34 mouse cellular contexts compared by ENCODE assay signal in genomic region chr3:89106881-89107280, GRCm38 (mm10). TPM values are rescaled to one million over a fixed set of nuclear protein-coding genes. Genes with fewer than 3 reads are reported as not detected.
"Had no signal": no experiment of that assay in that cellular context is flagged by ENCODE, and none has a peak within 500 bp of the region (broad histone marks: within the 10 kb centered on the region; RNA-seq: fewer than 3 reads in every experiment).

No protein-coding gene starts in this region.

- H3K4me3 ChIP-seq: heart, adult 2 months; heart, embryonic 13.5 days; heart, embryonic 15.5 days; hindbrain, embryonic 13.5 days; hindbrain, embryonic 15.5 days; layer of hippocampus, adult 2 months; left cerebral cortex, adult 2 months; limb, embryonic 10.5 days; limb, embryonic 12.5 days had no signal

- H3K27me3 ChIP-seq: heart, embryonic 13.5 days; heart, embryonic 15.5 days; hindbrain, embryonic 13.5 days; hindbrain, embryonic 15.5 days; limb, embryonic 12.5 days had no signal

- DNase-seq: gastrocnemius, postnatal 14 days; gastrocnemius, postnatal 36 days; heart, adult 11 months; heart, adult 2 months; heart, postnatal 14 days; heart, postnatal 36 days; kidney, adult 11 months; kidney, adult 2 months; kidney, adult 9 months; kidney, postnatal 10 days; kidney, postnatal 25 days; kidney, postnatal 4 days; liver had no signal

- ATAC-seq: hindbrain, postnatal 0 days; intestine, embryonic 16.5 days had no signal

- H3K27ac ChIP-seq: heart, adult 2 months; heart, embryonic 13.5 days; heart, embryonic 15.5 days; hindbrain, embryonic 13.5 days; hindbrain, embryonic 15.5 days; hindbrain, postnatal 0 days; layer of hippocampus, adult 2 months; left cerebral cortex, adult 2 months; limb, embryonic 10.5 days; limb, embryonic 12.5 days had no signal

- H3K9me3 ChIP-seq: heart, embryonic 13.5 days; heart, embryonic 15.5 days; hindbrain, embryonic 13.5 days; hindbrain, embryonic 15.5 days; limb, embryonic 10.5 days; limb, embryonic 12.5 days had no signal

- H3K9ac ChIP-seq: heart, embryonic 13.5 days; heart, embryonic 15.5 days; hindbrain, embryonic 13.5 days; hindbrain, embryonic 15.5 days; limb, embryonic 12.5 days had no signal

- H3K36me3 ChIP-seq: heart, embryonic 13.5 days; heart, embryonic 15.5 days; hindbrain, embryonic 13.5 days; hindbrain, embryonic 15.5 days; limb, embryonic 10.5 days; limb, embryonic 12.5 days had no signal

- H3K4me2 ChIP-seq: heart, embryonic 11.5 days; heart, embryonic 13.5 days; heart, embryonic 15.5 days; hindbrain, embryonic 13.5 days; hindbrain, embryonic 15.5 days; limb, embryonic 12.5 days; liver, embryonic 11.5 days had no signal

- H3K4me1 ChIP-seq: limb, embryonic 12.5 days had no signal

RNA-seq across cellular contexts. Expression of gene Gm43738, which starts 6.0 kb away (rescaled TPM):
- total RNA-seq: gastrocnemius, adult 18-20 months; gastrocnemius, adult 8-10 months; gastrocnemius, postnatal 14 days; gastrocnemius, postnatal 36 days; heart, adult 2 months; heart, postnatal 14 days; heart, postnatal 36 days; hematopoietic stem cell, adult 5-6 weeks; hindbrain, postnatal 0 days; layer of hippocampus, postnatal 25 days; left cerebral cortex, adult 2 months; left cerebral cortex, postnatal 14 days had no signal
- polyA plus RNA-seq: gonadal fat pad, adult 2 months; heart, adult 2 months; heart, embryonic 11.5 days; heart, embryonic 13.5 days; heart, postnatal 0 days; hindbrain, embryonic 13.5 days; hindbrain, embryonic 15.5 days; hindbrain, postnatal 0 days; intestine, embryonic 16.5 days; kidney, adult 2 months; kidney, embryonic 16.5 days; liver, embryonic 11.5 days had no signal

RNA-seq across cellular contexts. Expression of gene Pklr, which starts 29.1 kb away (rescaled TPM):
- total RNA-seq: gastrocnemius, adult 18-20 months; gastrocnemius, postnatal 14 days; gastrocnemius, postnatal 36 days; heart, adult 2 months; heart, postnatal 14 days; heart, postnatal 36 days; hindbrain, postnatal 0 days; layer of hippocampus, adult 2 months; layer of hippocampus, postnatal 25 days; left cerebral cortex, adult 2 months; left cerebral cortex, postnatal 14 days; left cerebral cortex, postnatal 36 days had no signal
